Mouse (Mus musculus) telencephalon, adult 2 months (tissue): ENCODE results near the gene Atxn10.
A peak's percentile ranks its signal among the peaks of the same experiment; 100 is the strongest.

Experiments used
- DNase-seq: peaks from one replicate; pipeline ENCODE4 v3.0.0-alpha.2; 2011; ENCODE audit warnings: low read depth, low spot score

The Atxn10 gene

GRCm38 (mm10) chr15:85466456-85467067, 130.5 kb downstream of the Atxn10 start:
- peak; percentile 53 for DNase-seq

DNA sequence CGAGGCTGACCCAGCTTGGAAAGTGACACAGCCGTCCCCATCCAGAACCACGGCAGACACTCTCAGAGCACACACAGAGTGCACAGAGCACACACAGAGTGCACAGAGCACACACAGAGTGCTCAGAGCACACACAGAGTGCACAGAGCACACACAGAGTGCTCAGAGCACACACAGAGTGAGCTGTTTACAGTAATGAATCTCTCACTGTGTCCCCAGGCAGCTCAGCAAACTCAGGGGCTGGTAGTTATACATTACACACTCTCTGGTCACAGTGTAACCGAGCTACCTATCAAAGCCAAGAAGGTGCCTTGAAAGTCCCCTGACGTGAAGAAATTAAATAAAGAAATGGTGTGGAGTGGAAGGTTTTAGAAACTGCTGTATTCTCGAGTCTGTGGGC, 133.4 kb downstream of the Atxn10 start:
- no peak for DNase-seq

- no peak for DNase-seq
Observed at GRCm38 (mm10) chr15:85474697-85475096, 138.7 kb downstream of the Atxn10 start.

GRCm38 (mm10) chr15:85477584-85477983, 141.5 kb downstream of the Atxn10 start:
- DNase-seq, result no peak

DNA sequence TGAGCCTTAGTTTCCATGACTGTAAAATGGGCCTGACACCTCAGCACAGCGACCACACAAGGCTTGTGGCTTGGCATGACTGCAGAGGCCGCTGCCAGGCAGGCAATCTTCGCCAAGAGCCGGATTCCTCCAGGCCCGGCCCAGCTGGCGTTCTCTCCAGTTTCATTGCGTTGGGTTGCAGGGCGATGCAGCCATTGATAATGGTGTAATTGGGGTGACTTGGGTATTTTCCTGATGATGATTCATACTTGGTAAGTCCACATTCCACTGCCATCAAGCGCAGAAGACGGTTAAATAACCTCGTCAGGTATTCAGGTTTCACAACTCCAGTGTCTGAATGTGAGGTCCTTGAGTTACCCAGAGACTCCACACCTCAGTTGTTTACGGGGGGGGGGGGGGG, 143.3 kb downstream of the Atxn10 start:
- no peak for DNase-seq

- DNase-seq, result no peak
Observed at GRCm38 (mm10) chr15:85479919-85480318, 143.9 kb downstream of the Atxn10 start.

DNA sequence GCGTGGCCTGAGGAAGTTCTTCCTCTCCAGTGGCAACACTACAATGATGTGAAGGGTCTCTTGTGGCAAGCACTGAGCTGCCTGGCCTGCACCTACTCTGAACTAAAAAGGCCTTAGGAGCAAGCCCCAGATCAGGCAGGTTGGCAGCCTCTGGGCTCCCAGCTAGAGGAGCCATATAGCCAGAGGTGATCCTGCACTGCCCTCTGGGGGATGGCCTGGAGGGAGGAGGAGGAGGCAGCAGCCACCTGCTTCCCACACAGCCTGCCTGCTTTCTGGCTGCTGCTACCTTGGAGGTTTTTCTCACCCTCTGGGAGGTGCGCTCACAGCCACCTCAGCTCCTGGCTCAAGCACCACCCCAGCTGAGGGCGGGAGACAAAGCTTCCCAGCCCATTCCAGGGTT, 144.6 kb downstream of the Atxn10 start:
- no peak for DNase-seq

- DNase-seq, result no peak
Observed at GRCm38 (mm10) chr15:85488900-85489299, 152.9 kb downstream of the Atxn10 start.

DNA sequence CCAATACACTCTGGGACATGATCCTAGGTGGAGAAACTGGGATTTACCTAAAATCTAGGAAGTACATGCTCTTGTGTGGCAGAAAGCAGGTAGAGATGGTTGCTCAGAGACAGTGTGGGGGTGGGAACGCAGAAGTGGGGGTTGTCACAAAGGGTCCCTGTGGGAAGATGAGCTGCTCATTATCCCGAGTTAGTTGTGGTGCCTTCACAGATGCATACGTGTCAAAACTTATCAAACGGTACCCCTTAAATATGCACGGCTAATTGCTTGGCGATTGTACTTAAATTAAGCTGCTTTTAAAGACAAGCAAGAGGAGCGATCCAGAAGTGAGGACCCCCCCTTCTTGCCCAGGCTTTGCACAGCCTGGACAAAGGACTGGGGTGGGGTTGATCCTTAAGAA, 153.7 kb downstream of the Atxn10 start:
- DNase-seq, result no peak

GRCm38 (mm10) chr15:85494163-85494621, 158.1 kb downstream of the Atxn10 start:
- peak; percentile 86 for DNase-seq

DNA sequence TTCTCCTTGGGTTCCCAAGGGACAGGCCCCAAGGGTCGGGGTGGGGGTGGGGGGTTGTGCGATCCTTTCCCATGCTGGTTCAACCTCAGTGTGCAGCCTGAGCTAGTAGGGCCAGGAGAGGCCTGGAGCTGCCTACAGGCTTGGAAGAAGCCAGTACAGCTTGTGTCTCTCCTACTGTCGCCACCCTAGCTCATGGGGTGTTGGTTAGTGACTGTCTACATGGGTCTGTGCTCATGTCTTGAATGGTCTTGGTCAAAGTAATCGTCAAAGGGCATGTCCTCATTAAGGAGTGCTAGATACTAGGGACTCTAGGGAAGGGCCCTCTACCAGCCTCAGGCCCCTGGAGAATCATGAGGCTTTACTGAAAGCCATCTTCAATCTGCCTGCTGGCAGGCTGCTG, 161.5 kb downstream of the Atxn10 start:
- no peak for DNase-seq

GRCm38 (mm10) chr15:85497981-85498475, 162.0 kb downstream of the Atxn10 start:
- no peak for DNase-seq

GRCm38 (mm10) chr15:85500267-85500666, 164.2 kb downstream of the Atxn10 start:
- DNase-seq, result no peak

GRCm38 (mm10) chr15:85503127-85503526, 167.1 kb downstream of the Atxn10 start, which contains the start of gene 7530416G11Rik:
TSS of gene 7530416G11Rik (minus strand) at chr15:85503227.
- DNase-seq, result no peak

DNA sequence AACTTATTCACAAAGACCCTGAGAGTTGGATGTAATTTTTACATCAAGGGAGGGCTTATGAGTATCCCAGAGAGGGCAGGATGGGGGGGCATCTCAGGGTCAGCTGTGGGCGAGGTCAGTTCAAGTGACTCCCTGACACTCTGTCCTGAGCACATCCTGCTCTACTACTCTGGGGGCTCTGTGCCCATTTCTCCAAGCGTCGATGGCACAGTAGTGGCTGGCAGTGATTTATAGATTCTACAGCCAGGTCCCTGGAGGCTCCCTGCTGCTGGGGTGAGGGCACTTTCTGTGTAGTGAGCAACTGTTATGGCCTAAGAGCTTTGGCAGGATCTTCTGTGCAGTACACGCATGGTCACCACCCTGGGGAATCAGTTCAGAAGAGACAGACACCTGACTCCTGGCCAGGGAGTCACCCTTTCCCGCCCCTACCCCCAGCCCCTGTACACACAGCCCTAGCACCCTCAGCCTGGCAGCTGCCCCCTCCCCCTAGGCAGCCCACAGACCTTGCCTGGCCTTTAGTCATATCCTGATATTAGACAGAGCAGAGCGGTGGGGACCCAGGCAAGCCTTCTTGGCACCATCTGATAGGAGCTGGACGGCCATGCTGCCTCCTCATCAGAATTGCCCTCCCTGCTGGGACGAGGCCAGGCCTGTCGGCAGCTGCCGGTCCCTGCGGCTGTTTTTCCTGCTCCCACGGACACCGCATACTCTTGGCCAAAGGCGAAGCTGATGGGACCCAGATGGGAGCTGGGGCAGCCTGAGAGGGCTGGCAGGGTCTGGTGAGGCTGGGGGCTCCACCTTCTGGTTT, 169.3 kb downstream of the Atxn10 start:
- DNase-seq, result no peak

- DNase-seq, result no peak
Observed at GRCm38 (mm10) chr15:85506680-85507079, 170.6 kb downstream of the Atxn10 start.

- DNase-seq, result no peak
Observed at GRCm38 (mm10) chr15:85507370-85508014, 171.4 kb downstream of the Atxn10 start.
